Mouse (Mus musculus): Measurements from ENCODE around the gene Tex38.

The Tex38 gene

DNA sequence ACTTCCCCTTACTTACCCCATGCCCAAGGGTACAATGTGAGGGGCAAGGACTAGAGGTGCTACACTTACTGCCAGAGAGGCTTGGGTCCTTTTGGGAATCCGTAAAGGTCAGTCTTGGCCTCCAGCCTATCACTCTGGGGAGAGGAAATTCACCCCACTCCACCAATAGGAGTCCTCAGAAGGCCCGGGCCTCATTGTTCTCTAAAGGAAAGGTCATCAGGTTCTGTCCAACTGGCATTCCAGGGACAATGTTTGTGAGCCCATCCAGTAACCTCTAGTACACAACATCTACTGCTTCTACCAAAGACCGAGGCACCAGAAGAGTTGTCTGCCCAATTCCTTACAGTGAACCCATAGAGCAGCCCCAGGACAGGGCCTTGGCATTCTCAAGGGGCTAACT, at the start of gene Tex38:
TSS of gene Tex38 (minus strand) at position 101 of the 400 bp plus-strand sequence.
- DNase-seq (ENCODE audit: low spot score): no peak

DNA sequence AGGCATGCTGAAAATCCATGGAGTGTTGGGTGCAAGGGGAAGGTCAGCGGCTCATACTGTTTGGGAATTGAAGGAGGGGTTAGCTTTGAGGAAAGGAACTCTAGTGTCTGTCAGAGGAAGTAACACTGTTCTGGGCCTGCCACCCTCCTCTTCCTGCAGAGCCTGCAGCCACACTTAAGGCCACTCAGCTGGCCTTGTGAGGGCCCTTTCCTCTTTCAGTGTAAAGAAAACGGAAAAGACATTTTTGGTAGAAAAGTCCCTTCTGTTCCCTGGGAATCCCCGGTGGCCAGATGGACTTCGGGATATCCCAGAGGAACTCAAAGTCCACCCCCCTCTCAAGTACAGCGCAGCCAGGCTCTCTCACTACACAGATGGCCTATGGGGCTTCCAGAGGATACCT, 49.7 kb upstream of the Tex38 start:
- no peak for DNase-seq (ENCODE audit: low spot score)

DNA sequence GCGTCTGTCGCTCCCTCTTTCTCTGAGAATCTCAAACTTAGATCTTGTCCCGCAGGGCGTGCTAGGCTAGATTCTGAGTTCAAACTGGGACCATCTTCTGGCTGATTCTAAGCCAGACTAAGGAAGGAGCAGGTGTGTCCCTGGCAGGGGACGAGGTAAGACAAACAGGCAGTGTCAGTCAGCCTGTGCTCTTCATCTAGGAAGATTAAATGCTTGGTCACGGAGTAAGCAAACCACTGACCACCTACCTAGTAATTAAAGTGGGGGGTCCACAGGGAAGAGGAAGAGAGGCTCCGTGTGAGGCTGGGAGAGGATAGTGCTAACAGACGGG, 47.7 kb upstream of the Tex38 start:
- DNase-seq (ENCODE audit: low spot score): no peak

GRCm38 (mm10) chr4:115827888-115828571, 47.2 kb upstream of the Tex38 start, which contains the start of gene Mob3c:
TSS of gene Mob3c (plus strand) at chr4:115828092.
- DNase-seq (ENCODE audit: low spot score): peak; percentile 75

DNA sequence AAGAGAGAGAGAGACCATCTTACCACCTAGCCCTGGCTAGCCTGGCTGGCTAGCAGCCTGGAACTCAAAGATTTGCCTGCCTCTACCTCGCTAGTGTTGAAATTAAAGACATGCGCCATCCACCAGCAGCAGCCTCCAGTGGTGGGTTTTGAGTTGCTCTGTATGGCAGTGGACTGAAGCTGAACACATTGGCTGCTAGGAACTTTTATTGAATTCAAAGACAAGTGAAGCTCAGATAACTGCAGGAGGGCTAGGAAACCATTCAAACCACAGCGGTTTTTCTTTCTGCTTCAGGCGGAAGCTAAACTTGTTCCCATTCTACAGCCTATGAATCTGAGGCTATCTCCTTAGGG, 46.7 kb upstream of the Tex38 start:
- DNase-seq (ENCODE audit: low spot score): no peak

- no peak for DNase-seq (ENCODE audit: low spot score)
Measured at GRCm38 (mm10) chr4:115827066-115827465, 46.2 kb upstream of the Tex38 start.

GRCm38 (mm10) chr4:115825271-115825670, 44.5 kb upstream of the Tex38 start:
- DNase-seq (ENCODE audit: low spot score): no peak

GRCm38 (mm10) chr4:115824178-115824577, 43.4 kb upstream of the Tex38 start:
- DNase-seq (ENCODE audit: low spot score): no peak

GRCm38 (mm10) chr4:115821928-115822327, 41.1 kb upstream of the Tex38 start:
- DNase-seq (ENCODE audit: low spot score): no peak

- no peak for DNase-seq (ENCODE audit: low spot score)
Measured at GRCm38 (mm10) chr4:115821431-115821830, 40.6 kb upstream of the Tex38 start.

- DNase-seq (ENCODE audit: low spot score): no peak
Measured at GRCm38 (mm10) chr4:115820944-115821343, 40.1 kb upstream of the Tex38 start.

GRCm38 (mm10) chr4:115820199-115820598, 39.4 kb upstream of the Tex38 start:
- DNase-seq (ENCODE audit: low spot score): no peak

DNA sequence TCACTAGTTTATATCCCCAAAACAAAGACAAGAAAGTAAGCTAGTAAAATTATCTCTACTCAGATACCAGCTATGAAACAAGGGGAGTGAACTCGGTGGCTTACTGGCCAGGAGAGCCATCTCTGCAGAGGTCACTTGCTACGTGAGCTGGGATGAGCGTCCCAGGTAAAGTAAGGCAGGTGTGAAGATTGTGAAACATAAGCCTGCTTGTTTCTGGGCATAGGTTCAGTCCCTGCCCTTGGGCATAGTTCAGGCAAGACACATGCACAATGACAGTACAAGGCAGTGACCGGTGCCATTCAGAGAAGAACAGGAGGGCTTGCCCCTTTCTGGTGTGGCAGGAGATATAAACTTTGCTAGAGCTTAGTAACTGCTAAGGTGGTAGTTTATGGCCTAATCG, 34.8 kb upstream of the Tex38 start:
- DNase-seq (ENCODE audit: low spot score): no peak

DNA sequence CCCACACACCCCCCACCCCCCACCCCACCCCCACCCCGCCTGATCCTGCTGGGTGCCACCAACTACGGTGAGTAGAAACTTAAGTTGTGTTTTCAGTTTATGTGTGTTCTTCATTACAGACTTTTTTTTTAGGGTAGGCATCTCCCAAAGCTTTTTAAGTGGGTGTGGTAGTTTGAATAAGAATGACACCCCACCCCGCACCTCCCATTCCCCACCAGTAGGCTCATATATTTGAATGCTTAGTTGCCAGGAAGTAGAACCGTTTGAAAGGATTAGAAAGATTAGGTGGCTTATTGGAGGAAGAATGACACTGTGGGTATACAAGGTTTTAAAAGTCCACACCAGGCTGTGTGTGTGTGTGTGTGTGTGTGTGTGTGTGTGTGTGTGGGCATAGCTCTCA, 31.5 kb upstream of the Tex38 start:
- DNase-seq (ENCODE audit: low spot score): no peak

- no peak for DNase-seq (ENCODE audit: low spot score)
Measured at GRCm38 (mm10) chr4:115799981-115800380, 19.2 kb upstream of the Tex38 start.

- DNase-seq (ENCODE audit: low spot score): no peak
Measured at GRCm38 (mm10) chr4:115795360-115795759, 14.5 kb upstream of the Tex38 start.

DNA sequence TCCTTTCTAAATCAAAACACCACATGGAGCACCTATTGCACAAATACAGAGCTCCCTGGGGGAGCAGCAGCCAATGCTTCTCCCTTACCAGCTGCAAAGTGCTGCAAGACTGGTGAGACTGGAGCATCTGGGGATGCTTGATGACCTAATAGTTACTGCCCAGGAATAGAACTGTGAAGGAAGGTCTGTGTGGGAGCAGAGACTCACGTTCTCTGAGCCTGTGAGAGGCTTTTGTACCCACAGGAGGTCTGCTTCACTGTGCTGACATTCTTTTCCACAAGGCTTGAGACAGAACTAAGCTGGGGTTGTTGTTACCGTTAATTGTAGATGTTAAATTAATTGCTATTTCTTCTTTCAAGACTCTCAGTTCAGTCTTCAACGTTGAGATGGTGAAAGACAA, 10.0 kb upstream of the Tex38 start:
- no peak for DNase-seq (ENCODE audit: low spot score)

DNA sequence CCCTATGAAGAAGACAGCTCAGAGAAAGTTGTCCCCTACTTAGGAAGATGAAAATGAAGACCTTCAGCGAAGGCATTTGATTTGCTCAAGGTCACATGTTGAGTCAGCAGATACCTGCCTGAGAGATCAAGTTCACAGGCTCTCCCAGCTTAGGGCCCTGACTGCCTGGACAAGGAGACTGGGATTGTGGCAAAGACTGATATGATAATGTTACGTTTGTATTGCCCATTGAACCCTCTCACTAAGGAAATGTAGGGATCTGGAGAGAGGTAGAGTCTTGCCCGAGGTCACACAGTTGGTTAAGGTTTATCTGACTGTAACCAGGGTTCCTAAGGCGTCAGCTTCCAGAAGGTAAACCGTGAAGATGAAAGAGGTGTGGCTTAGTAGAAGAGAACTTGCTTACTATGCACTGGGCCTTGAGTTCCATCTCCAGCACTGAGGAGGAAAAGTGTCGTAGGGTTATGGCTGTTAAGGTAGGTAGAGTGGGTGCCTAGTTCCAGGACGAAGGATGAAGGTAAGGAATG, 4.8 kb upstream of the Tex38 start:
- DNase-seq (ENCODE audit: low spot score): no peak

- DNase-seq (ENCODE audit: low spot score): peak; percentile 85
Measured at GRCm38 (mm10) chr4:115784769-115785510, 4.1 kb upstream of the Tex38 start, which contains the start of gene Atpaf1. TSS of gene Atpaf1 (plus strand) at chr4:115784812.

DNA sequence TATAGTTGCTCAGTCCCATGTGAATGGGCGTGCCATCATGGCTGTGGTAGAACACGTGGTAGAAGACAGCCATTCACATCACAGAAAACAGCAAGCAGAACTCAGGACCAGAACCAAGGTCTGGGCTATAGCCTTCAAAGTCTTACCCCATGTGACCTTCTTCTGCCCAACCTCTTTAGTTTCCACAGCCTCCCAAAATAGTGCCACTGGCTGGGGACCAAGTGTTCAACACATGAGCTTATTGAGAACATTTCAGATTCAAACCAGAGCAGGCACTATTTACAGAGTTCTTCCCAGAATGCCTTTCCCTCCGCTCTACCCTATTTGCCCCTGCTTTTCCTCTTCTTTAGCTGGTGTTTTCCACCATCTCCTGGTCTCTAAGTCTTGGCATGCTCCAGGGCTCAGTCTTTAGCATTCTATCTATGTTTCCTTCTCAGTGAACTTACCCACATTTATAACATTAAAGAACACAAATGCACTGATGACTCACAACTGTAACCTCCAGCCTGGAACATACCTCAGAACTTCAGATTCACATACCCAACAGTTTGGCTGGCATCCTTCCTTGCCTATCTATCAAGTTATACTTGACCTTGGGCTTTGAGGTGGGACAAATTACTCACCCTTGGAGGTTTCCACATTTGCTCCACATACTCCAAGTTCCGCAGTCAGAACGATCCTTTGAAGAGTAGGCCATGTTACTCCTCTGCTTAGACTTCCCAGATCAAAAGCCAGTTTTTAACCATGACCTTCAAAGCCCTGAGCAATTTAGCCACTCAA, 1.4 kb upstream of the Tex38 start:
- DNase-seq (ENCODE audit: low spot score): no peak

DNA sequence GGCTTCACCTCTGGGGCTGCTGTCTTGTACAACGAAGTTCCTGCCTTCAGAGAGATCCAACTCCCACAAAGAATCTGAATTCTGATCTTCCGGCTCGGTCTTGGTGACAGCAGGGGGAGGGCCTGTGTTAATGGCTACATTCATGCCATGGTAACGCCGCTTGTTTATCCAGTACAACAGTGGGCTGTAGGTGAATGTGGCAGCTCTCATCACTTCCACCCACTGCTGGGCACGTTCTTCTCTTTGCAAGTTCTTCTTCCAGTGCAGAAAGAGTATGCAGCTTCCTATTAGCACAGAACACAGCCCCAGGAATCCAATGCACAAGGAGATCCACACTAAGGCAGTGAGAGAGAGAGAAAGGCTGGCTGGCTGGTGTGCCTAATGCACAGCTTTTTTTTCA, 549 bp downstream of the Tex38 start:
- no peak for DNase-seq (ENCODE audit: low spot score)

DNA sequence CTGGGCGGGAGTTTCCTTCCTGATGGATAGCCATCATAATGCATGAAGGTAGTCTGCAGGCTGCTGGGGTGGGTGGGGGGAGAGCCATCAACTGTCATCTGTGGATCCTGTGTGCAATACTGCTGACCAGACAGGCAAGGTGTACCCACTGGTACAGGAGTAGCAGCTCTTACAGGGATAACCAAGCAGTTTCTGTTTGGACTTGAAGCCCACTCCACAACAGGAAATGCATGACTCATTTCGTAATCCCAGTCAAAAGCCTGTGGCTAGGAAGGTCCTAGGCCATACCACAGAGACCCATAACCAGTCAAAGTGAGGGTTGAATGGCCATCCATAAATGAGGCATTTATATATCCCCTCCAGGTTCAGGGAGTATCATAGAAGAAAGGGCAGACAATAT, 3.2 kb downstream of the Tex38 start:
- no peak for DNase-seq (ENCODE audit: low spot score)

GRCm38 (mm10) chr4:115775056-115775455, 5.8 kb downstream of the Tex38 start:
- no peak for DNase-seq (ENCODE audit: low spot score)

Data from testis, postnatal 14 days (tissue).